Mouse (Mus musculus) erythroblast, embryonic 14.5 days (primary cell): Measurements from ENCODE around the gene Sf3b4.

Experiments
- GATA1 ChIP-seq: IDR thresholded peaks from 2 replicates; pipeline ENCODE4 v1.6.1; 2012; ENCODE audit warnings: low read length, inconsistent platforms, mixed read lengths
- TAL1 ChIP-seq: IDR thresholded peaks from 3 replicates; pipeline ENCODE4 v1.6.1; 2012; ENCODE audit warnings: low read length, inconsistent platforms, mixed read lengths

DNA sequence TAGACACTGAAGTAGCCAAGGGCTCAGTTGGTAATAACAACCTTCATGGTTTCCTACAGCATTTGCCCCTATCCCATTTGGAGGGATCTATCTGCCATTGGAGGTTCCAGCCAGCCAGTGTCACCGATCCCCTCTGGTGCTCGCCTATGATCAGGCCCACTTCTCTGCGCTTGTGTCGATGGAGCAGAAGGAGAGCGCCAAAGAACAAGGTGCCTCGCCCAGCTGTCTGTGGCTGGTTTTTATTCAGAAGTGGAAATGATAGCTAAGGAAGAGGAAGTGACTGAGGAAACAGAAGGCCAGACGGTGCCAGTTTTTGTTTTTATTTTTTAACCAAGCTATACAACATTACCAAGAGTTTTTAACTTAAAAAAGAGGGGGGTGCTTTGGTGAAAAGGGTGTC lies 20.3 kb upstream of the Sf3b4 start:
- TF ChIP-seq GATA1 (no peak), TAL1 (no peak)
